Mouse (Mus musculus): ENCODE measurements around the gene Gpbar1.

The Gpbar1 gene

GRCm38 (mm10) chr1:74278988-74279387 lies 638 bp downstream of the Gpbar1 start:
- DNase-seq, result no peak

- no peak for DNase-seq
These were observed 2.4 kb downstream of the Gpbar1 start for GRCm38 (mm10) chr1:74280591-74281325.

GRCm38 (mm10) chr1:74281372-74281771 lies 3.0 kb downstream of the Gpbar1 start:
- no peak for DNase-seq

GRCm38 (mm10) chr1:74281886-74282285 lies 3.5 kb downstream of the Gpbar1 start:
- no peak for DNase-seq

GRCm38 (mm10) chr1:74282896-74283625 lies 4.7 kb downstream of the Gpbar1 start:
- DNase-seq, result no peak

- peak; percentile 45 to 50 for DNase-seq
These were observed 5.5 kb downstream of the Gpbar1 start for GRCm38 (mm10) chr1:74283686-74284463.

- DNase-seq, result peak; percentile 97 to 100
These were observed 6.3 kb downstream of the Gpbar1 start, which contains the start of the genes Aamp and Pnkd for GRCm38 (mm10) chr1:74284543-74285160. TSS of gene Aamp (minus strand) at chr1:74284738. TSS of gene Pnkd (plus strand) at chr1:74284930.

- no peak for DNase-seq
These were observed 7.1 kb downstream of the Gpbar1 start for GRCm38 (mm10) chr1:74285212-74286010.

- peak in 1 of 2 experiments; percentile 20 for DNase-seq
These were observed 8.7 kb downstream of the Gpbar1 start for GRCm38 (mm10) chr1:74286869-74287607.

- no peak for DNase-seq
These were observed 10.0 kb downstream of the Gpbar1 start for GRCm38 (mm10) chr1:74288327-74288726.

- no peak for DNase-seq
These were observed 10.9 kb downstream of the Gpbar1 start for GRCm38 (mm10) chr1:74289248-74289647.

GRCm38 (mm10) chr1:74289740-74290139 lies 11.4 kb downstream of the Gpbar1 start:
- DNase-seq, result no peak

- no peak for DNase-seq
These were observed 11.8 kb downstream of the Gpbar1 start for GRCm38 (mm10) chr1:74290141-74290540.

- no peak for DNase-seq
These were observed 14.1 kb downstream of the Gpbar1 start for GRCm38 (mm10) chr1:74292331-74293020.

GRCm38 (mm10) chr1:74293306-74293960 lies 15.1 kb downstream of the Gpbar1 start:
- no peak for DNase-seq

GRCm38 (mm10) chr1:74294090-74294643 lies 15.8 kb downstream of the Gpbar1 start:
- DNase-seq, result no peak

- no peak for DNase-seq
These were observed 16.5 kb downstream of the Gpbar1 start for GRCm38 (mm10) chr1:74294733-74295455.

- DNase-seq, result peak; percentile 31 to 49
These were observed 17.3 kb downstream of the Gpbar1 start for GRCm38 (mm10) chr1:74295456-74296171.
